Mouse (Mus musculus): ENCODE data around the gene Epb41.

Epb41 gene

GRCm38 (mm10) chr4:132074933-132075769 is at the start of gene Epb41:
Gene Epb41 (minus strand): TSS chr4:132075321.
- DNase-seq (ENCODE audit: low read depth, low spot score): peak; percentile 89

GRCm38 (mm10) chr4:132123166-132123565 is 48.0 kb upstream of the Epb41 start:
- DNase-seq (ENCODE audit: low read depth, low spot score): no peak

GRCm38 (mm10) chr4:132121674-132122073 is 46.6 kb upstream of the Epb41 start:
- no peak for DNase-seq (ENCODE audit: low read depth, low spot score)

DNA sequence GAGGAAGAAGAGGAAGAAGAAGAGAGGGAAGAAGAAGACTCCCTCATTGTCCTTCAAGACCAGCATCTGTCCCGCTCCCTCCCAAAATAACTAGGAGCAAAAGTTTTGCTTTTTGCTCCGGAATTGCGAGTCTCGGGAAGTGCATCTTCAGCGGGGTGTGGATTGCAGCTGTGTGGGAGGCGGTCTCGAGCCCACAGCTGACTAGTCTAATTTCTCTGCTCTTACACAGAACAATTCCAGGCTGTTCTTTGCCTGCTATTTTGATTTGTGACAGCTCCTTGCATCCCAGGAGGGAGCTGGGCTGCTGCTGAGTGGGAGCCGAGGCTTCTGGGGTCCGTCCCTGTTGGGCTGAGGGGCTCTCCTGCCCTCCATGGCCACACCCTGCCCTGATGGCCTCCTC is 44.4 kb upstream of the Epb41 start:
- DNase-seq (ENCODE audit: low read depth, low spot score): no peak

GRCm38 (mm10) chr4:132116315-132116714 is 41.2 kb upstream of the Epb41 start:
- no peak for DNase-seq (ENCODE audit: low read depth, low spot score)

DNA sequence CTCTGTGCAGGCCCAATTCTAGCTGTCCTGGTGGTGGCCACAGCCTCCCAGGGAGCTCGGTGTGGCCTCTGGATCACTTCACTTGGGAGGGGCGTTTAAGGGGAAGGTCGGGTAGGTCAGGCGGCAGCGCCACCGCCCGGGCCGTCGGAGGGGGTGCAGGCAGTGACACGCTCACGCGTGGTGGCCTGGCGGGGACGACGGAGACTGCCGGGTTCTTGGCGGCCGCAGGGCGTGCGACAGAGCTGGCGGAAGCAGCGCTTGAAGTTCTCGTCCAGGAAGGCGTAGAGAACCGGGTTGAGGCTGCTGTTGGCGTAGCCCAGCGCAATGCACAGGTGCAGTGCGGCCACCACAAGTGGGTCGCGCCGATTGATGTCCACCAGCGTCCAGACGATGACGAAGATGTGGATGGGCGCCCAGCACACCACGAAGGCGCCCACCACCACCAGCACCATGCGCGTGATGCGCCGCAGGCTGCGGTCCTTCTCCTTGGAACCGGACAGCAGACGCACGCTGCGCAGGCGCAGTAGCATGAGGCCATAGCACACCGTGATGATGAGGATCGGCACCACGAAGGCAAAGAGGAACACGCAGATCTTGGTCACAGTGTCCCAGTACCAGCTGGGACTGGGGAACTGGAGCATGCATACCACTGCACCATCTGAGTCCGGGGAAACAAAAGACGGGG is 38.4 kb upstream of the Epb41 start:
- DNase-seq (ENCODE audit: low read depth, low spot score): no peak

GRCm38 (mm10) chr4:132111227-132111626 is 36.1 kb upstream of the Epb41 start:
- DNase-seq (ENCODE audit: low read depth, low spot score): no peak

- DNase-seq (ENCODE audit: low read depth, low spot score): no peak
Measured at GRCm38 (mm10) chr4:132108221-132108620, 33.1 kb upstream of the Epb41 start.

DNA sequence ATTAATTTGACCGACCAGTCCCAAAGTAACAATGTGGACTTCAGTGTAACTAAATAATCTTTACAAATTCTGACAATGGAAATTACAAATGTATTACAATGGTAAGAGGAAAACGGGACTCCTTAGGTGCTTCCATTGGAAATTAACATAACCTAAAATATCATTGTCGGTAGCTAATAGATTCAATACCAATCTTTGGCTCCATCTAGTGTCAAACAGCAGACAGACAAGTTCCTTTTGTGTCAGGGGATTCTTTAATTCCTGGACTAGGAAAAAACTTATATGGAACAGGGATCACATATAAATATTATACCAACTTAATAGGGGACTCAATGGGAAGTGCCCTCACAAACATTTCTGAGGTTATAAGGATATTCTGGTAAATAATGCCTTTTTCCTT is 26.0 kb upstream of the Epb41 start:
- no peak for DNase-seq (ENCODE audit: low read depth, low spot score)

- DNase-seq (ENCODE audit: low read depth, low spot score): no peak
Measured at GRCm38 (mm10) chr4:132099548-132099947, 24.4 kb upstream of the Epb41 start.

- no peak for DNase-seq (ENCODE audit: low read depth, low spot score)
Measured at GRCm38 (mm10) chr4:132095043-132095442, 19.9 kb upstream of the Epb41 start.

DNA sequence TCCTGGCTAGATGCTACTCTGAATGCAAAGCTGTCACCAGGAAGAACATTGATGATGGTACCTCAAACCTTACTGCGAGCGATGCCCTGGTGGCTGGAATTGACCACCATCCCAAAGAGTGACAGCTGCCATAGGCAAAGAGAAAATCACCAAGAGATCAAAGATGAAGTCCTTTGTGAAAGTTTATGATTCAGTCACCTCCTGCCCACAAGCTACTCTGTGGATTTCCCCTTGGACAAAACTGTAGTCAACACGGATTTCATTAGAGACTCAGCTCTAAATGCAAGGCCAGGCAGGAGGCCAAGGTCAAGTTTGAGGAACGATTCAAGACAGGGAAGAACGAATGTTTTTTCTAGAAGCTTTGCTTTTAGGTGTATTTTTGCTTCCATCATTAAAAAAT is 18.8 kb upstream of the Epb41 start:
- DNase-seq (ENCODE audit: low read depth, low spot score): no peak

DNA sequence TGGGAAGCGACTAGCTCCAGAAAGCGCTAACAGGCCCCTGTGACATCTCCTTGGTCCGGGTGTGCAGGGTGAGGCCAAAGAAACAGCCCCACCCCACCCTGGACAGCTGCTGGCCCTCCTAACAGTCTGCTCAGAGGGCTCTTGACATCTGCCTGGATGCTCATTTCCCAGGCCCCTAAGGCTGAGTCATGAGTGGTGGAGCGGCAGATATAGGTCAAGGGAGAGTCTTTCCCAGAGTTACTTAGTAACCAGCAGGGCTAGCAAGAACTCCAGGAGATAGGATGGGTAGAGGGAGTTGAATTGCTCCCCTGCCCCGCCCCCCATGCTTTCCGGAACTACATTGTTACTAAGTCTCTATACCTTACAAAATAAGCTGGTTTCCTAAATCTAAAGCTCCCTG is 18.0 kb upstream of the Epb41 start:
- no peak for DNase-seq (ENCODE audit: low read depth, low spot score)

GRCm38 (mm10) chr4:132088921-132089320 is 13.8 kb upstream of the Epb41 start:
- peak; percentile 62 for DNase-seq (ENCODE audit: low read depth, low spot score)

DNA sequence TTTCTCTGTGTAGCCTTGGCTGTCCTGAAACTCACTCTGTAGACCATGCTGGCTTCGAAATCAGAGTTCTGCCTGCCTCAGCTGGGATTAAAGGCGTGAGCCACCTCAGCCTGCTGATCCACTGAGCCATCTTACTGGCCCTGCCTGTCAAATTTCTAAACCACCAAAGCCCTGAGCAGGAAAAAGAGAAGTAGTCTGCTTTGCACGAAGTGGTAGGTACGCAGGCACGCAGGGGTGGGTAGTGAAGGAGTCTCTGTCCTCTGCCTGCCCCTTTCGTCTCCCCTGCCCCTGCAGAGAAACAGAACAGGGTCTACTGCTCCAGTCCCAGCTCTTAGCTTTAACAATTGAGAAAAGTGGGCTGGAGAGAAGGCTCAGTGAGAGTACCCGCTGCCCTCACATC is 10.0 kb upstream of the Epb41 start:
- DNase-seq (ENCODE audit: low read depth, low spot score): no peak

DNA sequence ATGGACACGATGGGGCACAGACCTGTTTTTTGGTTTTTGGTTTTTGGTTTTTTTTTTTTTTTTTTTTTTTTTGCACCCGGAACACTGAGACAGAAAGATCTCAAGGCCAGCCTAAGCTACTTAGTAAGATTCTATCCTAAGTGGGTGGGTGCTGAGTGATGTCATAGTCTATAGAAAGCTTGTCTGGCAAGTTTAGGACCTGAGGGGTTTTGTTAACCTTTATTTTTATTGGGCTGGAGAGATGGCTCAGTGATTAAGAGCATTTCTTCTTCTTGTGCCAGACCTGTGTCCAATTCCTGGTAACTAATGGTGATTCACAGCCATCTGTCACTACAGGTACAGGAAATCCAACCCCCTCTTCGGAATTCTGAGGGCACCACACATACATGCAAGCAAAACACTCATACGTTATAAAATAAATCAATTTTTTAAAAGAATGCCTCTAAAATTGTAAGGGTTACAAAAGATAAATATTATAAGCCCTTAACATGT is 5.4 kb upstream of the Epb41 start:
- DNase-seq (ENCODE audit: low read depth, low spot score): no peak

GRCm38 (mm10) chr4:132079555-132080275 is 4.6 kb upstream of the Epb41 start:
- DNase-seq (ENCODE audit: low read depth, low spot score): peak; percentile 49

GRCm38 (mm10) chr4:132078296-132078714 is 3.2 kb upstream of the Epb41 start:
- DNase-seq (ENCODE audit: low read depth, low spot score): no peak

- no peak for DNase-seq (ENCODE audit: low read depth, low spot score)
Measured at GRCm38 (mm10) chr4:132077445-132077844, 2.3 kb upstream of the Epb41 start.

DNA sequence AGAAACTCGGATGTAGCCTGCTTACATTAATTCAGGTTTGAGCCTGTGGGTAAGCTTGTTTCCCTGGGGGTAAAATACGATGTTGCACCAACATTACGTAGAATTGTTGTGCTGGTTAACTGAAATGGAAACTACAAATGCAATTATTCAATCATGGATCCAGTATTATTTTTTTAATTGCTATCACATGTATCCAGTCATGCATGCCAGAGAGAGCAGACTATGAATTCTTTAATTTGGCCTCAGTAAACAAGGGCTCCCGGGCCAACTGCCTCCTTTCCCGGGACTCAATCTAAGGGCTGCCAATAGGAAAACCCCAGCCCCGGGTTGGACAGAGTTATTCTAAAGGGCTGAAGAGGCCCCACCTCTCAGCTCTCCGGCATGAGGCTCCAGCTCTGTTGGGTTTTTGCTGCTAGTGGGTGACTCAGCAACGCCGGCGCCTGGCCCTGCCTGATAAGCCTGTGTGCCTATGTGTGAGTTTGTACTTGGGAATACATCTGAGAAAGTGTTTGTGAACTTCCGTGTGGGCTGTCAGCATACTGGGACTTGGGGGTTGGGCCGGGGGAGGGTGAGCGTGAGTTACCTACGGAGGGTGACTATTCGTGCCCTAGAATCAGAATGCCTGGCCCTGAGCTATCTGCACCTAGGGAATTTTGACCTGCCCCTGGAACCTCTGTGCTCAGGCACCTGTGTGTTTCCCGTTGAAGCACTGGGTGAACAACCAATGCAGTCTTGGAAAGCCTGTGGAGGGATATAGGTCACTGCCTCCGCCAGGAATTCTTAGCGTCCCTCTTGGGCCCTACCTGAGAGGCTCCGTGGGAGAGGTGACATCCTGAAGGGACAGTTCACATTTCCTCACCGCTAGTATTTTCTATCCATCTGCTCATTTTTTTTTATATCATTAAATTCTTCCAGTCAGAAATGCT is 1.6 kb upstream of the Epb41 start:
- peak; percentile 24 for DNase-seq (ENCODE audit: low read depth, low spot score)

DNA sequence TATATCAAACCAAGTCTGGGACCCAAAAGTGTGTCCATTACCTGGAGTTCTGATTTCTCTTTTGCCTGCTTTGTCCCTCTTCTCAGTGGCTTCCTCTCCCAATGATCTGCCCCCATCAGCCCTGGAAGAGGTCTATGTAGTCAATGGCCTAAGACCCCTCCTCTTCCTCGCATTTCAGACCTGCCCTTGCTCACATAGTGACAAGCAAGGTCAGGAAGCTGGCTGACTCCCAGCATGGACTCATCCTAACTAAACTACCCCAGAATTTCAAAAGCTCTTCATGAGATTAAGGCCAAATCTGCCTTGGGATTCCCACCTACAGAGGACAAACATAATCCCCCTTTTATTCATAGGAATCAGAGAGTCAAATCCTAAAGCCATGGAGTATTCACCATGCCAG is 675 bp upstream of the Epb41 start:
- DNase-seq (ENCODE audit: low read depth, low spot score): no peak

All from embryo, embryonic 11.5 days (tissue).